Mouse (Mus musculus) kidney, adult 2 months (tissue): ENCODE results near the gene Arhgef7. TPM values are rescaled to one million over a fixed set of nuclear protein-coding genes. Genes with fewer than 3 reads are reported as not detected.

Experiments used
- DNase-seq: peaks from one replicate; pipeline ENCODE4 v3.0.0; 2021
- H3K27ac ChIP-seq: fragments of 200-500 bp; 2 replicates; pipeline ENCODE4 v1.5.1; 2012; ENCODE audit warnings: low read depth, low read length, control low read depth, inconsistent platforms; ENCODE audit not compliant: insufficient read depth
- H3K27me3 ChIP-seq: fragments of 200-500 bp; replicated peaks from 2 replicates; pipeline ENCODE4 v1.6.1; 2012; ENCODE audit warnings: mild to moderate bottlenecking, moderate library complexity, low read length, inconsistent platforms; ENCODE audit not compliant: control insufficient read depth, insufficient read depth
- H3K36me3 ChIP-seq: fragments of 200-500 bp; 2 replicates; pipeline ENCODE4 v1.6.1; 2012; ENCODE audit warnings: mild to moderate bottlenecking, moderate library complexity, low read length, inconsistent platforms; ENCODE audit not compliant: control insufficient read depth, insufficient read depth
- H3K4me1 ChIP-seq: fragments of 200-500 bp; 2 replicates; pipeline ENCODE4 v1.6.1; 2011; ENCODE audit warnings: low read length; ENCODE audit not compliant: control insufficient read depth, insufficient read depth
- H3K4me3 ChIP-seq: fragments of 200-500 bp; 2 replicates; pipeline ENCODE4 v1.5.1; 2011; ENCODE audit warnings: mild to moderate bottlenecking, low read depth, low read length, control low read depth; ENCODE audit not compliant: insufficient read depth
- CTCF ChIP-seq: fragments of 200-500 bp; conservative IDR thresholded peaks from 2 replicates; pipeline ENCODE4 v1.5.1; 2011; ENCODE audit warnings: low read depth, mild to moderate bottlenecking, control low read depth, low read length, moderate library complexity, mixed read lengths; ENCODE audit not compliant: insufficient read depth, insufficient read length
- POLR2A ChIP-seq: fragments of 200-500 bp; IDR thresholded peaks from one replicate; pipeline ENCODE4 v1.6.1; 2011; ENCODE audit warnings: low read depth, low read length, control low read depth
- WGBS: fragments of 180-500 bp; shearing (Covaris S2); methylation state at CpG from one replicate; pipeline ENCODE4 v1.1.7; 2018; 5-methylcytosine and 5-hydroxymethylcytosine counted together
- polyA plus RNA-seq: library from polyadenylated mRNA; depleted of rRNA; stranded (reverse); fragments of >200 nt; gene quantifications from 2 replicates; pipeline ENCODE4 v1.2.3, GENCODE M21; 2012

Arhgef7 gene
- polyA plus RNA-seq, 1 experiment, result 49.6 TPM

GRCm38 (mm10) chr8:11798480-11798867 is 71.0 kb downstream of the Arhgef7 start:
- H3K27me3 ChIP-seq, result no peaks in the 10 kb centered on the region
- H3K4me3 ChIP-seq, result no peak overlapping the region
- DNase-seq, result no peak
- H3K36me3 ChIP-seq, result no peaks in the 10 kb centered on the region; the same call in 1 of the 2 replicates
- WGBS, result 90% methylated on average over 4 of the region's 4 CpGs
- H3K27ac ChIP-seq, result no peak overlapping the region
- peaks cover 7% of the 10 kb centered on the region for H3K4me1 ChIP-seq
- TF ChIP-seq POLR2A (no peak), CTCF (no peak)

- Histone ChIP-seq H3K27me3 (no peaks in the 10 kb centered on the region), H3K4me1 (peaks cover 7% of the 10 kb centered on the region), H3K4me3 (no peak overlapping the region), H3K27ac (no peak overlapping the region), H3K36me3 (no peaks in the 10 kb centered on the region; the same call in 1 of the 2 replicates)
- no peak for TF ChIP-seq CTCF
- no peak for TF ChIP-seq POLR2A
- DNase-seq, result no peak
- 91% methylated on average over 3 of the region's 3 CpGs for WGBS
Observed at GRCm38 (mm10) chr8:11799098-11799497, 71.6 kb downstream of the Arhgef7 start.

GRCm38 (mm10) chr8:11800481-11800880 is 73.0 kb downstream of the Arhgef7 start:
- H3K27me3 ChIP-seq, result no peaks in the 10 kb centered on the region
- TF ChIP-seq CTCF (no peak), POLR2A (no peak)
- peaks cover 7% of the 10 kb centered on the region for H3K4me1 ChIP-seq
- no peaks in the 10 kb centered on the region; the same call in 1 of the 2 replicates for H3K36me3 ChIP-seq
- 51% methylated on average over 7 of the region's 7 CpGs for WGBS
- H3K27ac ChIP-seq, result no peak overlapping the region
- no peak for DNase-seq
- H3K4me3 ChIP-seq, result no peak overlapping the region

GRCm38 (mm10) chr8:11801571-11801970 is 74.0 kb downstream of the Arhgef7 start:
- DNase-seq, result no peak
- Histone ChIP-seq H3K4me3 (no peak overlapping the region), H3K36me3 (no peaks in the 10 kb centered on the region; the same call in 1 of the 2 replicates), H3K4me1 (peaks cover 7% of the 10 kb centered on the region), H3K27ac (no peak overlapping the region), H3K27me3 (no peaks in the 10 kb centered on the region)
- TF ChIP-seq CTCF (no peak), POLR2A (no peak)
- 31% methylated on average over 8 of the region's 8 CpGs for WGBS

GRCm38 (mm10) chr8:11804914-11805313 is 77.4 kb downstream of the Arhgef7 start:
- WGBS, result 95% methylated on average over 4 of the region's 4 CpGs
- no peak overlapping the region for H3K27ac ChIP-seq
- no peak overlapping the region for H3K4me3 ChIP-seq
- H3K36me3 ChIP-seq, result peaks cover 3% of the 10 kb centered on the region; the same call in 1 of the 2 replicates
- DNase-seq, result no peak
- peaks cover 5% of the 10 kb centered on the region for H3K4me1 ChIP-seq
- TF ChIP-seq CTCF (no peak), POLR2A (no peak)
- H3K27me3 ChIP-seq, result no peaks in the 10 kb centered on the region

GRCm38 (mm10) chr8:11806252-11806651 is 78.7 kb downstream of the Arhgef7 start:
- Histone ChIP-seq H3K4me1 (no peaks in the 10 kb centered on the region), H3K27me3 (no peaks in the 10 kb centered on the region), H3K27ac (no peak overlapping the region), H3K4me3 (no peak overlapping the region), H3K36me3 (peaks cover 3% of the 10 kb centered on the region; the same call in 1 of the 2 replicates)
- DNase-seq, result no peak
- TF ChIP-seq POLR2A, result no peak
- WGBS, result 91% methylated on average over 6 of the region's 6 CpGs

GRCm38 (mm10) chr8:11807361-11807760 is 79.8 kb downstream of the Arhgef7 start:
- Histone ChIP-seq H3K27ac (no peak overlapping the region), H3K4me3 (no peak overlapping the region), H3K36me3 (peaks cover 3% of the 10 kb centered on the region; the same call in 1 of the 2 replicates), H3K27me3 (no peaks in the 10 kb centered on the region), H3K4me1 (no peaks in the 10 kb centered on the region)
- WGBS, result 90% methylated on average over 3 of the region's 3 CpGs
- DNase-seq, result no peak
- no peak for TF ChIP-seq POLR2A
- no peak for TF ChIP-seq CTCF
